Mouse (Mus musculus) midbrain, embryonic 13.5 days (tissue): ENCODE data around the gene Mgll. TPM values are rescaled to one million over a fixed set of nuclear protein-coding genes. Genes with fewer than 3 reads are reported as not detected.

Experiments
- polyA plus RNA-seq: library from polyadenylated mRNA; unstranded; fragments of >200 nt; fragmentation: Nextera tagmentation; extraction: Ambion mirVana; gene quantifications from 2 replicates; pipeline ENCODE4 v1.2.1, GENCODE M21; 2015

Gene Mgll
- polyA plus RNA-seq, 1 experiment from 2014 or later: 7.4 TPM

Other genes with a start within 250 kb of the Mgll start
- gene Sec61a1, start 205.5 kb upstream of the Mgll start, polyA plus RNA-seq: 172 and 176 TPM in 2 replicates
- not detected in 2 replicates for gene Kbtbd12, start 86.5 kb upstream of the Mgll start, polyA plus RNA-seq
- 35.9 and 36.2 TPM in 2 replicates for gene Abtb1, start 117.6 kb downstream of the Mgll start, polyA plus RNA-seq
- 478 and 520 TPM in 2 replicates for gene Podxl2, start 150.6 kb downstream of the Mgll start, polyA plus RNA-seq
- 66.2 and 71.9 TPM in 2 replicates for gene Mcm2, start 174.4 kb downstream of the Mgll start, polyA plus RNA-seq
- 66.9 and 70.2 TPM in 2 replicates for gene Tpra1, start 177.8 kb downstream of the Mgll start, polyA plus RNA-seq